Mouse (Mus musculus): Measurements from ENCODE around the gene Neto2. TPM values are rescaled to one million over a fixed set of nuclear protein-coding genes. Genes with fewer than 3 reads are reported as not detected.
"Not testable (repeated sequence)": the region's sequence is repeated elsewhere in the genome, so short reads cannot be mapped to it uniquely, and the experiment has no call there.

Neto2 gene
- polyA plus RNA-seq, 1 experiment from 2014 or later, result 47.6 TPM

DNA sequence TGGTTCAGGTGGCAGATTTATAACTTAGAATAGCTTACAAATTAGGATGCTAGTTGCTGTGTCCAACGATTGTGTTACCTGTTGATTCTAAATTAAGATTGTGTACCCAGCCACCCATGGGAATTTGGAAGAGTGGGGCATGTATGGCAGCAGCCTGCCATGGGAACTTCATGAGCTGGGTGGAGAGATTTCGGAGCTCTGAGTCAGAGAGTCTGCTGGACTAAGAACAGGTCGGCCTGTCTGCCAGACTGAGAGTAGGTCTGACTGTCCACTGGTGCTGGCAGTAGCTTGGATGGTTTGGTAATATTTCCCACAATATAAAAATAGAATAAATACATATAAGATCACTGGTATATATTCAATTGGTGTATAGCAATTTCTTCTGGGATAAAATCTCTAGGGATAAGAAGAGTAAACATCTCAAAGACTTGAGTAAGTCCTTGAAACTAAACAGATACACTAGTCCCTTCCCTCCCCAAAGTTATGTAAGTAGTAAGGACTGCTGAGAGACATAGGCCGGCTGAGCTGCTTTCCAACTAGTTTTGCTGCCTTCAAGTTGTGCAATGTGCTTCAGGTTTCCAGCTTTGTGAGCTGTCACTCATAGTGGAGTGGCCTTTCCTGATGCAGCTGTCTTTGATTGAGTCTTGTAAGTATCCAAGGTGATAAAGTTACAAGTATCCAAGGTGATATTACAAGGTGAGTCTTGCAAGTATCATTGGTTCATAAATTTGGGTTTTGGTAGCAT is 55.6 kb downstream of the Neto2 start:
- H3K27me3 ChIP-seq, result no peaks in the 10 kb centered on the region
- H3K9me3 ChIP-seq (replicated peaks), result no peaks in the 10 kb centered on the region
- no peaks in the 10 kb centered on the region for H3K4me1 ChIP-seq
- 88% methylated on average over 4 of the region's 4 CpGs for WGBS
- peaks cover 36% of the 10 kb centered on the region for H3K36me3 ChIP-seq
- H3K4me3 ChIP-seq, result no peak overlapping the region
- no peak overlapping the region for H3K9ac ChIP-seq
- no peak for ATAC-seq (ENCODE audit: low FRiP score)
- H3K4me2 ChIP-seq (replicated peaks), result no peak overlapping the region
- no peak overlapping the region for H3K27ac ChIP-seq

DNA sequence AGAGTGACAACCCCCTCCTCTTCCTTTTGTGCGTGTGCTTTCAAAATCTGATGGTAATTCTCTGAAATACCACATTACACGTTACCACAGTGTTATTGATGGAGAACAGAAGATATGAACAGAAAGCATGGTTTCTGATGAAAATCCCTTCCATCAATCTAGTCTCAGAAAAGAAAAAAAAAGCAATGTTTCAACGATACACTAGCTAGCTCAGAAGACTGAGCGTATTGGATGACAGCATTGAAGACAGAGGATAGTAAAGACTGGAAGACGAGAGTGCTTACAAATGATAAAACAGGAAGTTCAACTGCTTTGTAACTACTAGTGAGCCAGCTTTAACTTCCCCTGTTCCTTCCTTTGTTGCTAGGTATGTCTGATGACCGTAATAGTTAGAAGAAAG is 76.3 kb downstream of the Neto2 start:
- Histone ChIP-seq H3K4me2 (replicated peaks) (no peak overlapping the region), H3K9ac (no peak overlapping the region), H3K27me3 (no peaks in the 10 kb centered on the region), H3K4me1 (no peaks in the 10 kb centered on the region), H3K4me3 (no peak overlapping the region), H3K27ac (no peak overlapping the region), H3K36me3 (peaks cover 20% of the 10 kb centered on the region), H3K9me3 (replicated peaks) (0 out of 2 replicates have a peak, but pooled peaks cover 2% of the 10 kb centered on the region)
- WGBS, result 88% methylated on average over 6 of the region's 6 CpGs
- ATAC-seq (ENCODE audit: low FRiP score), result no peak

DNA sequence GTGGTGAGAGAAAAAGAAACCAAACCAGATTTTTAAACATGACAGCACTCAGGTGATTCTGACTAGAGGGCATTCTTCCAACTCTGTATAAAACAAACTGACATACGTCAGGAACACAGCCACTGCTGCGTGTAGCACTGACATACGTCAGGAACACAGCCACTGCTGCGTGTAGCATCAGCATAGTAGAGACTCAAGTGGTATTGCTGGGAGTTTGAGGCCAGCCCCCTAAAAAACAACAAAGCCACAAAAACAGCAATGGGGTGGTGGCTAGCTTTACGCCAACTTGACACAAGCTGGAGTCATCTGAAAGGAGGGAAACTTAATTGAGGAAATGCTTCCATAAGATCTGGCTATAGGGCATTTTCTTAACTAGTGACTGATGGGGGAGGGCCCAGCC is 77.5 kb downstream of the Neto2 start:
- H3K4me2 ChIP-seq (replicated peaks), result no peak overlapping the region
- H3K4me3 ChIP-seq, result no peak overlapping the region
- no peak overlapping the region for H3K9ac ChIP-seq
- H3K36me3 ChIP-seq, result peaks cover 18% of the 10 kb centered on the region
- H3K9me3 ChIP-seq (replicated peaks), result no peaks in the 10 kb centered on the region
- ATAC-seq (ENCODE audit: low FRiP score), result no peak
- H3K27me3 ChIP-seq, result no peaks in the 10 kb centered on the region
- H3K27ac ChIP-seq, result no peak overlapping the region
- H3K4me1 ChIP-seq, result no peaks in the 10 kb centered on the region
- 95% methylated on average over 5 of the region's 5 CpGs for WGBS

DNA sequence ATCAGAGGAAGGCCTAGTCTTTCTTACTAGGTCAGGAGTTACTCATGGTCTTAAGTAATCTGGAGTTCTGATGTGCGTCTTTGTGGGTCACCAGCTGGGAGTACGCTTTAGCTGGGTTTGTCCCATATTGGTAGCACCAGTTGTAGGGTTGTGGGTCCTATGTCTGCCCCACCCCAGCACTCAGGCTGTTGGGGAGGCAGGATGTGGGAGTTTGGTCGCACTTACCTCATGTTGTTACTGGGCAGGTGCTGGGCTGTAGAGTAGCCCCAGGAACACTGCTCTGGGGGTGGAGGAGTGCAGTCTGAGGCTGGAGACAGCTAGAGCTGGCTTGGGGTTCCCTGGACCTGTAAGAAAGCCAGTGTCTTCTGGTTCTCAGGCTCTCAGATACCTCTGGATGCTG is 81.9 kb downstream of the Neto2 start:
- H3K27me3 ChIP-seq, result no peaks in the 10 kb centered on the region
- H3K9me3 ChIP-seq (replicated peaks), result no peaks in the 10 kb centered on the region
- H3K36me3 ChIP-seq, result peaks cover 13% of the 10 kb centered on the region; the same call in 1 of the 2 replicates
- H3K4me1 ChIP-seq, result no peaks in the 10 kb centered on the region
- WGBS, result 90% methylated on average over 3 of the region's 3 CpGs
- no peak overlapping the region for H3K27ac ChIP-seq
- no peak overlapping the region for H3K4me2 ChIP-seq (replicated peaks)
- H3K4me3 ChIP-seq, result no peak overlapping the region
- no peak for ATAC-seq (ENCODE audit: low FRiP score)
- H3K9ac ChIP-seq, result no peak overlapping the region

DNA sequence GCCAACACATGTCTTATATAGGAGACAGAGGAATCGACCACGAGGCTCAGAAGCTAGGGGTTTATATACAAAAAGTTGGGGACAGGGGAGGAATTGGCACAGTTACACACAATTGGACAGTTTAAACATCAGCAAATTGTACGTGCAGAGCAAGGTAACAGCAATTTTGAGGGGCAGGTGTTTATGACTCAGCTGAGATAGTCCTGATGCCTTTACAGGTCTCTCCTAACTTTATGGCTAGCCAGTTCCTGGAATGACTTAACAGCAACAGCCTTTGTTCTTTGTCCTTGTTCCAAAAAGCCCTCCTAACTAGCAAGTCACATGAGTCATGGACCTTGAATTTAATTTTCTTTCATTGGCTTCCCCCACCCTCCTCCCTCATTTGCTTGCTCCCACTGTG is 83.6 kb downstream of the Neto2 start:
- ATAC-seq (ENCODE audit: low FRiP score); H3K27ac ChIP-seq; H3K27me3 ChIP-seq; H3K9ac ChIP-seq; H3K4me3 ChIP-seq; H3K4me2 ChIP-seq (replicated peaks); H3K9me3 ChIP-seq (replicated peaks); H3K4me1 ChIP-seq; H3K36me3 ChIP-seq: not testable (repeated sequence)
- 95% methylated on average over 3 of the region's 3 CpGs for WGBS

DNA sequence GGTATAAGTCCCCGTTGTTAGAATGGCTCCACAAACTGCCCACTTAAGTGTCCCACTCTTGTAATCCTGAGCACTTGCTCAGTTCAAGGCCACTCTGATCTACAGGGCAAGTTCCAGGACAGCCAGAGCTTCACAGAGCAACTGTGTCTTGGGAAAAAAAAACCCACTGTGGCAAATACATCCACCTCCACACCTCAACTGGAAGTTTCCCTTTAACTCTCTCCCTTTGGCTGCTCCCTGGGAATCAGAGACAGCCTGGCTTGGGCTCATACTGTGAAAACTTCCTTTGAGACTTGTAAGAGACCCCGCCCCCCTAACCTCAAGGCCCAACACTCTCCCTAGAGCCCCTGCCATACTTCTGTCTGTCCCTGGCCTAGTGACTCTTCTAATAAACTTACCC is 91.9 kb downstream of the Neto2 start:
- Histone ChIP-seq H3K4me2 (replicated peaks) (no peak overlapping the region), H3K9ac (no peak overlapping the region), H3K4me1 (no peaks in the 10 kb centered on the region), H3K27ac (no peak overlapping the region), H3K27me3 (no peaks in the 10 kb centered on the region), H3K4me3 (no peak overlapping the region), H3K9me3 (replicated peaks) (no peaks in the 10 kb centered on the region), H3K36me3 (no peaks in the 10 kb centered on the region)
- WGBS, result 73% methylated on average over 2 of the region's 2 CpGs
- ATAC-seq (ENCODE audit: low FRiP score), result no peak

DNA sequence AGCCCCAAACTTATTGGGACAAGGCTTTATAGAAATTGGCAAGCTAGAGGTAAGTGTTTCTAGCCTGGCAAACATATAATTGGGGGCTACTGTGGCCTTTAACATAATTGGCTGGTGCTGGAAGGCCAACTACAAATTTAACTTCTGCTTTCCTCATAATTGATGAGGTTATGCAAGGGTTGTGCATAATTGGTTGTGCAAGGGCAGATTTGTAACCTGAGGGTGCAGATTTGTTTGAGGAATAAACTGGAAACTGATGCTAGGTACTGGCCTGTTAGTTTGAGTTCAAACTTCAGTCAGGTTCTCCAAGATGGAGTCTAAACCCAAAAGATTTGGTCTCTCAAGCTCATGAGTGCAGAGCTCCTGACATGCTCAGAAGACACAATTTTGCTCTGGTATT is 92.9 kb downstream of the Neto2 start:
- Histone ChIP-seq H3K9ac (no peak overlapping the region), H3K27ac (no peak overlapping the region), H3K36me3 (no peaks in the 10 kb centered on the region), H3K4me3 (no peak overlapping the region), H3K9me3 (replicated peaks) (no peaks in the 10 kb centered on the region), H3K4me2 (replicated peaks) (no peak overlapping the region), H3K4me1 (no peaks in the 10 kb centered on the region), H3K27me3 (no peaks in the 10 kb centered on the region)
- ATAC-seq (ENCODE audit: low FRiP score), result no peak

DNA sequence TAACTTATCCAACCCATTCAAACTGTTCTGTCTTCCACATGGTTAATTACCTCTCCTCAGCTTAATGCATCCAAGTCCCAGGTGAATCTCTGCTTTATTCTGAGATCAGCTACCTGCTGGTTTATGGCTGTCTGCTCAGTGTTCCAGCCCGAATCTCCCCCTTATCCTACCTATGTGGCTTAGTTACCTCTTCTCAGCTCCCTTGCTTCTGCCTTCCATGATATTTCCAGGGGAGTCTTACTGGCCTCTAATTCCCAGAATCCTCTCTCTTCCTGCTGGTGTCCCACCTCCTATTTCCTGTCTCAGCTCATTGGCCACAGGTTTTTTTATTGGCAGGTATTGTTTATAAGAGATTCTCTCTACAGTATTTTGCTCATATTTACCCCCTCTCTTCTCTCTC is 93.8 kb downstream of the Neto2 start:
- no peak overlapping the region for H3K4me2 ChIP-seq (replicated peaks)
- H3K4me1 ChIP-seq, result no peaks in the 10 kb centered on the region
- no peak overlapping the region for H3K27ac ChIP-seq
- no peaks in the 10 kb centered on the region for H3K36me3 ChIP-seq
- H3K4me3 ChIP-seq, result no peak overlapping the region
- H3K9ac ChIP-seq, result no peak overlapping the region
- WGBS, result 91% methylated on average over 1 of the region's 1 CpGs
- H3K27me3 ChIP-seq, result no peaks in the 10 kb centered on the region
- no peaks in the 10 kb centered on the region for H3K9me3 ChIP-seq (replicated peaks)
- no peak for ATAC-seq (ENCODE audit: low FRiP score)

DNA sequence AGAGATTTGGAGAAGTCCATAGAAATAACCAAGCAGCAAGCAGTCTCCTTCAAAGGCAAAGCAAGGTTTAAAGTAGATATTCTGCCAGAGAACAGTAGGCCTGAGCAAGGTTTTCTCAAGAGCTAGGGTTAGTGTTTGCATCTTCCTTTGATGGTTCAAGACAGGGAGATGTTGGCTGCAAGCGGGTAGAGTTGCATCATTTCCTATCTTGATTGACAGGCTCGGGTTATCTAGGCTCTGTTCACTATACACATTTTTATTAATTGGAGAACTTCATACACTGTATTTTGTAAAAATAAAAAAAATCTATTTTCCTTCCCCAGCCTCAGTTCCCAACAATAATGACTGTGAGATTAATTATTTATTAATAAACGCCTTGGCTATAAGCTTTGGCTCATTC is 94.2 kb downstream of the Neto2 start:
- no peaks in the 10 kb centered on the region for H3K4me1 ChIP-seq
- ATAC-seq (ENCODE audit: low FRiP score), result no peak
- H3K9me3 ChIP-seq (replicated peaks), result no peaks in the 10 kb centered on the region
- H3K4me2 ChIP-seq (replicated peaks), result no peak overlapping the region
- H3K36me3 ChIP-seq, result no peaks in the 10 kb centered on the region
- WGBS, result 86% methylated on average over 3 of the region's 3 CpGs
- no peaks in the 10 kb centered on the region for H3K27me3 ChIP-seq
- no peak overlapping the region for H3K27ac ChIP-seq
- no peak overlapping the region for H3K4me3 ChIP-seq
- no peak overlapping the region for H3K9ac ChIP-seq

DNA sequence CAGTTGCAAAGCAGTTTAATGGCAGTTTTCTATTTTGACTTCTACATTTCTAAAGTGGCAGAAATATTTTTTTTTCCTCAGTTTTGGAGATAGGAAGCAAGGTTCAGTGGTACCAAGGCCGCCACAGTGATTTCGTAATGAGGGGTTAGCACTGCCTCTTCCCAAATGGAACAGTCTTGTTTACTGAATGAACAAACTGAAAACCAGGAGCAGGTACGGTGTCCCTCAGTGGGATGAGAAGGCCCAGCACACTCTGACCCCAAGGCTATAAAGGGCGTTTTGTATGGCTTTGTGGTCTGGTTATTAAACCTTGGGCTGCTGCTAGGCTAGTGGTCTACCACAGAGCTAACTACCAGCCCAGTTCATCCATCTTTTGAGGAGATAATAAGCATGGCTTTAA is 96.5 kb downstream of the Neto2 start:
- 79% methylated on average over 4 of the region's 4 CpGs for WGBS
- no peak for ATAC-seq (ENCODE audit: low FRiP score)
- no peak overlapping the region for H3K4me3 ChIP-seq

DNA sequence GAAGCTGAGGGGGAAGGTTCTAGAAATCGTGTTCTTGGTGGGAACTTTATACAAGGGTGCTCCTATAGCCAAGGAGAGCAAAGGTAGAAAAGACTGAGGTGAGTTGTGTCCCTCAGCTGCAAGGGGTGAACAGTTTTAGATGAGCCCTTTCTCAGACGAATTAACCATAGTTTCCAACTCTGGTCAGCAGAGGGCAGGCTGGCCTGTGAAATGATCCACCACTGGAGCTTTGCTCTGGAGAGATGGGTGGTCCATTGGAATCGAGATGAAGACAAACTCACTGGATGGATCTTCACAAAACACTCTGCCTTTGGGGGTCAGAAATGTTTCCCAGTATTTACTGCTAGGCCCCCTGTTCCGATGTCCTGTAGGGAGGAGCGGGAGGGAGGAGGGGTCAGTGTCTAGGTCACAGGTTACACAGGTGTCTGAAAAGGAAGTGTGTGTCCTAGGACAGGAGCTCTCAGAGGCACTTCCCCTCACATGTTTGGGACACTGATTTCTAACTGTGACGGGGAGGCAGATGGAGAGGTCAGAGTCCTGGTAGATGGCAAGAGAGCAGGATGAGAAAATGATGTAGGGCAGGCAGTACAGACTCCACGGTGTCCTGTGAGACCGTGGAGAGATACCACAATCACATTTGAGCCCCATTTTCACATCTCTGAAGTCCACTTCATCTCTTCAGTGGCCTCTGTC is 97.4 kb downstream of the Neto2 start:
- Histone ChIP-seq H3K4me1 (no peaks in the 10 kb centered on the region), H3K27me3 (no peaks in the 10 kb centered on the region), H3K4me3 (no peak overlapping the region), H3K36me3 (no peaks in the 10 kb centered on the region), H3K27ac (no peak overlapping the region), H3K9ac (no peak overlapping the region), H3K4me2 (replicated peaks) (no peak overlapping the region), H3K9me3 (replicated peaks) (no peaks in the 10 kb centered on the region)
- peak; percentile 29; the same call in 1 of the 2 replicates for ATAC-seq (ENCODE audit: low FRiP score)
- 41% methylated on average over 8 of the region's 8 CpGs for WGBS

More for the DNA sequence above, 96.5 kb downstream of the Neto2 start:
- no peak overlapping the region for H3K9ac ChIP-seq
- no peaks in the 10 kb centered on the region for H3K4me1 ChIP-seq
- no peaks in the 10 kb centered on the region for H3K9me3 ChIP-seq (replicated peaks)
- H3K36me3 ChIP-seq, result no peaks in the 10 kb centered on the region
- H3K27me3 ChIP-seq, result no peaks in the 10 kb centered on the region
- no peak overlapping the region for H3K27ac ChIP-seq
- H3K4me2 ChIP-seq (replicated peaks), result no peak overlapping the region

DNA sequence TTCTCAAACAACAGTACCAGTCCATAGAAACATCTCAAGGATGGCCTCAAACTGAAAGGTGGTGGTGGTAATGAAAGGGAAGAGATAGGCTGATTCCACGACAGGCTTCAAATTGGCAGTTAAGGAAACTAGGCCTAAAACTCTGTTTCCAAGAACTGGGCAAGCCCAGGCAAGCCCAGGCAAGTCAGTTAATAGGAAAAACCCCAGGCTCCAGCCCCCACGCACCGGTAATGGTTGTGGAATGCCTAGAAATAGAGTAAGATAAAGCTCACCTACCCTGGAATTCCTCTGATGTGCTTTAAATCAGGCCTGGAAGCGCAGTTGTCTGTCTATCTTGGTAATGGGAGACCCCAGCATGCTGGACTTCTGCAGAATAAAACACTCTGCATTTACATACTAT is 98.0 kb downstream of the Neto2 start:
- H3K4me1 ChIP-seq, result no peaks in the 10 kb centered on the region
- no peak overlapping the region for H3K4me2 ChIP-seq (replicated peaks)
- no peaks in the 10 kb centered on the region for H3K27me3 ChIP-seq
- no peak overlapping the region for H3K4me3 ChIP-seq
- WGBS, result 88% methylated on average over 4 of the region's 4 CpGs
- no peak for ATAC-seq (ENCODE audit: low FRiP score)
- no peak overlapping the region for H3K9ac ChIP-seq
- H3K9me3 ChIP-seq (replicated peaks), result no peaks in the 10 kb centered on the region
- no peak overlapping the region for H3K27ac ChIP-seq
- no peaks in the 10 kb centered on the region for H3K36me3 ChIP-seq

DNA sequence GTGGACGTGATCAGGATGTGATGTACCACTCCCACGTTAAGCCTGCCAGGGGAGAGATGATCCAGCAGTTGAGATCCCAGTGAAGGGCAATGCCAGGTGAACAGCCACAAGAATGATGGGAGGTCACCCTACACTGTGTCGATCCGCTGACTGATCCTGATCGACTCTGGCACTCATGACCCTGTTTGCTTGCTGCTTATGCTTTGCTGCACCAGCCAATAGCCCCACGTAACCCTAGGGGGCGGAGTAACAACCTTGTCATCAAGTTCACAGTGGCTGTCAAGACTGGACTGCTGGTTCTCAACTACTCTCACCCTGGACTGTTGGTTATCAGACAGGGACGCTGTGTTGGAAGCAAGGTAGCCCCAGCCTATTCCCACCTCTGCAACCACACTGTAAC is 99.0 kb downstream of the Neto2 start:
- WGBS, result 86% methylated on average over 8 of the region's 8 CpGs
- no peak overlapping the region for H3K4me3 ChIP-seq
- no peaks in the 10 kb centered on the region for H3K36me3 ChIP-seq
- no peak overlapping the region for H3K9ac ChIP-seq
- no peak for ATAC-seq (ENCODE audit: low FRiP score)
- no peaks in the 10 kb centered on the region for H3K4me1 ChIP-seq
- no peaks in the 10 kb centered on the region for H3K9me3 ChIP-seq (replicated peaks)
- H3K27ac ChIP-seq, result no peak overlapping the region
- H3K27me3 ChIP-seq, result no peaks in the 10 kb centered on the region
- no peak overlapping the region for H3K4me2 ChIP-seq (replicated peaks)
